Mouse (Mus musculus) bone marrow macrophage, adult 2 months (primary cell): ENCODE measurements around the gene Ttc28.

ENCODE experiments used
- CTCF ChIP-seq: IDR thresholded peaks from 2 replicates; pipeline ENCODE4 v1.5.1; 2012; ENCODE audit warnings: low read depth, mild to moderate bottlenecking, low read length, moderate library complexity
- POLR2A ChIP-seq: IDR thresholded peaks from 2 replicates; pipeline ENCODE4 v1.6.1; 2012; ENCODE audit warnings: mild to moderate bottlenecking, low read depth, low read length, borderline replicate concordance

GRCm38 (mm10) chr5:111114597-111114996, 235.0 kb downstream of the Ttc28 start:
- no peak for TF ChIP-seq CTCF
- no peak for TF ChIP-seq POLR2A
